Mouse (Mus musculus): ENCODE results near the gene Sidt1. TPM values are rescaled to one million over a fixed set of nuclear protein-coding genes. Genes with fewer than 3 reads are reported as not detected.

Gene Sidt1
- 3.1 and 3.5 TPM in 2 replicates for polyA plus RNA-seq (2015; fragmentation: Nextera tagmentation; extraction: Ambion mirVana)

DNA sequence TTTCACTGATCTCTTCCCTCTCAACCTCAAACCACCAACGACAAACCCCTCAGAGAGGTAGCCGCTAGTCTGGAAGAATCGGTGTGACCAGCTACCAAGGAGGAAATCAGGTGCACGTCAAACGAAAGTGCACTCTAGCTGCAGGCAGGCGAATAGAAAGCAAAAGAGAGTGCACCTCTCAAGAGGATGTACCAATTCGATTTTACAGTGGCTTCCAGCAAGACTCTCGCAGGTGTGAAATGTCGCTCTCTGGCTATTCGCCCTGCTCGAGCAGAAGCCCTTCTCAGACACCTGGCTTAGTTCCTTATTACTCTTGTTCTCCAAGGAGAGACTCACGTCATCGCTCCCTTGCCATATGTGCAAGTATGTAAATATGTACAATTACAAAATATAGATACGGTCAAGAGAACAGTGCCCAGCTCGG is at the start of gene Sidt1:
Gene Sidt1 (minus strand): TSS at position 336 of the 424 bp plus-strand sequence.
- Histone ChIP-seq H3K4me1 (peaks cover 13% of the 10 kb centered on the region), H3K9me3 (no peaks in the 10 kb centered on the region), H3K27me3 (0 out of 2 replicates have a peak, but pooled peaks cover 11% of the 10 kb centered on the region), H3K4me2 (replicated peaks) (peak within 1 kb of the TSS; percentile 99), H3K36me3 (no peaks in the 10 kb centered on the region), H3K27ac (replicated peaks) (no peak within 1 kb of the TSS), H3K9ac (replicated peaks) (peak within 1 kb of the TSS; percentile 72), H3K4me3 (peak within 1 kb of the TSS; percentile 65)
- WGBS, result 6% methylated on average over 15 of the region's 15 CpGs
- ATAC-seq (replicated peaks), result 0 out of 2 replicates have a peak, but pooled peaks have one; percentile 14

DNA sequence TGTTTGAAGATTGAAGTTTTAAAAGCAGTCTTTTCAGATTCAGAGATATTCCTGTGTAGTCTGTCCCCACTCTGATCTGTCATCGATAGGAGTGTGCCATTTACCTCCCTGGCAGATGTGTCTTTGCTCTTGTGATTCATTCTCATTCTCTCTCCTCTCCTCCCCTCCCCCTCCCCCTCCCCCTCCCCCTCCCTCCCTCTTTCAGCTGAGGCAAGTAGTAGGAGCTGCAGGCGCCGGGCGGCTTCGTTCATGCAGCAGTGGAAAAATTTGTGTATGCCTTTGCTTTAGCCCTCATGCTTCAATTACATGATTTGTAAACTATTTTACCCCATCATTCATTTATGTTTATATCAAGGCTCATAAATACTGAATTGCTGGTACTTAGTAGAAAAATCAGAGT is 48.6 kb upstream of the Sidt1 start:
- Histone ChIP-seq H3K9me3 (no peaks in the 10 kb centered on the region), H3K4me1 (peaks cover 12% of the 10 kb centered on the region), H3K9ac (replicated peaks) (no peak overlapping the region), H3K36me3 (no peaks in the 10 kb centered on the region), H3K27ac (replicated peaks) (no peak overlapping the region), H3K4me3 (no peak overlapping the region), H3K27me3 (no peaks in the 10 kb centered on the region), H3K4me2 (replicated peaks) (no peak overlapping the region)
- ATAC-seq (replicated peaks), result no peak
- 14% methylated on average over 5 of the region's 5 CpGs for WGBS

DNA sequence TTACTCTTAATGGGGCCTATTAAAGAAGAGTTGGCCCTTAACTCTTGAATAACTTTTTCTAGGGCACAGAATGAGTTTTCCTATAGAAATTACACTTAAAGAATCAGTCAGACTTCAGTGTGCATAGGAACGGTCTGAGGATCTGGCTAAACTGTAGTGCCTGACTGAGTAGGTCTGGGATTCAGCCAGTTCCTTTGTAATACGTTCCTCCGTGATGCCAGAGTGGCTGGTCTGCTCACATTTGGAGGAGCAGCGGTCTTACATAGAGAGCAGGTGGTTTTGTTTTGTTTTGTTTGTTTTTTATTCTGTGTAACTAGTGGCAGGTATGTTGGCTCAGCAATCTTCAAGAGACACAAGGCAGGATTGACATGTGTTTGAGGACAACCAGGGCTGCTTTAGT is 47.0 kb upstream of the Sidt1 start:
- no peak overlapping the region for H3K27ac ChIP-seq (replicated peaks)
- H3K27me3 ChIP-seq, result no peaks in the 10 kb centered on the region
- H3K36me3 ChIP-seq, result no peaks in the 10 kb centered on the region
- no peak for ATAC-seq (replicated peaks)
- no peak overlapping the region for H3K4me3 ChIP-seq
- 33% methylated on average over 4 of the region's 4 CpGs for WGBS
- peaks cover 12% of the 10 kb centered on the region for H3K4me1 ChIP-seq
- H3K4me2 ChIP-seq (replicated peaks), result no peak overlapping the region
- no peak overlapping the region for H3K9ac ChIP-seq (replicated peaks)
- H3K9me3 ChIP-seq, result no peaks in the 10 kb centered on the region

DNA sequence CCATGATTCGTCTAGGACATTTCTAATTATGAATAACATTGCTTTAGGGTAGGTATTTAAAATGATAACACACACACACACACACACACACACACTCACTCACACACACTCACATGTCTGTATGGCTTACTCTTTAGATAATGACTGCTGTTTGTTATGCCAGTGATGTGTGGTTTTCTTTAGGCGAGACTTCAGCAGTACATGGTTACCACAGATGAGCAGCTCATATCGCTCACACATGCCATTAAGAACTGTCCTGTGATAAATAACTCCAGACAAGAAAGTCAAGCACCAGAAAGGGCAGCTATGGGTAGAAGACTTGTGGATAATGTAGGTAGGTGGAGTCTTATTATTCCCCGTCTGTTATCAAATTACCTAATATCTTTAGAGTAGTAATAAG is 42.5 kb upstream of the Sidt1 start:
- Histone ChIP-seq H3K27ac (replicated peaks) (no peak overlapping the region), H3K9ac (replicated peaks) (no peak overlapping the region), H3K9me3 (no peaks in the 10 kb centered on the region), H3K4me1 (no peaks in the 10 kb centered on the region), H3K27me3 (no peaks in the 10 kb centered on the region), H3K4me3 (no peak overlapping the region), H3K4me2 (replicated peaks) (no peak overlapping the region), H3K36me3 (peaks cover 10% of the 10 kb centered on the region; the same call in 1 of the 2 replicates)
- ATAC-seq (replicated peaks), result no peak
- WGBS, result 95% methylated on average over 4 of the region's 4 CpGs

DNA sequence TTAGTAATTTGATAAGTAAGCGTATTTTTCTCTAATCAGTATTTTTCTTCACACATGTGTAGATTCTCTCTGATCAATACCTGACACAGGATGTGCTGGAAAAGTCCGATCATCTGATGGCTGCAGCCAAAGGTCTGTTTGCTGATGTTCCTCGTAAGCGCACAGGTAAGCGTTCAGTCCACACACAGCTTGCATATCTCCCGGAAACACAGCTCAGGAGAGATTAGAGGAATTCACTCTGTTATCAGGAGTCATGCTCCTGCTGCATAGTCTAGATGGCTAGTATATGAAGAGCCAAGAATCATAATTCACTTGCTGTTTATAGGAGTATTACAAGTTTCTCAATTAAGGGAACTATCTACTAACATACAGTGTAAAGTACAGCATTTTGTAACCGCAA is 32.5 kb upstream of the Sidt1 start:
- H3K27ac ChIP-seq (replicated peaks), result no peak overlapping the region
- 95% methylated on average over 7 of the region's 7 CpGs for WGBS
- H3K4me2 ChIP-seq (replicated peaks), result no peak overlapping the region
- H3K27me3 ChIP-seq, result no peaks in the 10 kb centered on the region
- peaks cover 7% of the 10 kb centered on the region; the same call in 1 of the 2 replicates for H3K36me3 ChIP-seq
- no peaks in the 10 kb centered on the region for H3K9me3 ChIP-seq
- no peaks in the 10 kb centered on the region for H3K4me1 ChIP-seq
- ATAC-seq (replicated peaks), result no peak
- no peak overlapping the region for H3K9ac ChIP-seq (replicated peaks)
- no peak overlapping the region for H3K4me3 ChIP-seq

DNA sequence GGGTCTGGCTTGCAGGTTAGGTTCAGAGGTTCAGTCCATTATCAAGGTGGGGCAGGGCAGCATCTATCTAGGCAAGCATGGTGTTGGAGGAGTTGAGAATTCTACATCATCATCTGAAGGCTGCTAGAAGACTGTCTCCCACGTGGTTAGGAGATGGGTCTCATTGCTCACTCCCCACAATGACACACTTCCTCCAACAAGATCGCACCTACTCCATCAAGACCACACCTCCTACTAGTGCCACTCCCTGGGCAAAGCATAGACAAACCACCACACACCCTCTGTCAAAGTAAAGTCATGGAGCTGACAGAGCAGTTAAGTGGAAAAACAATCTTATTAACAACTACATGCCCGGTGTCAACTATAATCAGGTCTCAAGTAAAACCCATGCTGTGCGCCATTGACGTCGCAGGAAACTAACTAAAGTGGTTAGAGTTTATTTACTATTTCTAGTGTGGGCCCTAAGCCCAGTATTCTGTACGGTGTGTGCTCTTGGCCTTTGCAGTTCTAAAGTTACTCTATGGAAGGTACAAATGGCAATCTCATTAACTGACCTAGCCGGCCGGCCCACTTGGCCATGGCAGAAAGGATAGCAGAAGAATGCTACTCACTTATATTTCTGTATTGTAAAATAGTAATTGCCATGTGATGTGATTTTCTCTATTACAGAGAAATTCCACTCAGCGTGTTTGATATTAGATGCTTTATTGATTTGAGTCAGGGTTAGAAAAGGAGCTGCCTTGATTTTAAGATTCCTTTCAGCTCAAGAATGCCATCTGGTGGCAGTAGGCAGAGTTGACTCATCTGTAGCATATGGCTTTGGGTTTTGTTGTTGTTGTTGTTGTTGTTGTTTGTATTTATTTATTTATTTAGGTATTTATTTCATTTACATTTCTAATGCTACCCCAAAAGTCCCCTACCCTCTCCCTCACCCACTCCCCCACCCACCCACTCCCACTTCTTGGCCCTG is 29.2 kb upstream of the Sidt1 start:
- H3K4me1 ChIP-seq, result no peaks in the 10 kb centered on the region
- no peaks in the 10 kb centered on the region for H3K27me3 ChIP-seq
- H3K4me3 ChIP-seq, result no peak overlapping the region
- no peaks in the 10 kb centered on the region for H3K36me3 ChIP-seq
- H3K4me2 ChIP-seq (replicated peaks), result no peak overlapping the region
- 87% methylated on average over 10 of the region's 10 CpGs for WGBS
- H3K9ac ChIP-seq (replicated peaks), result no peak overlapping the region
- H3K27ac ChIP-seq (replicated peaks), result no peak overlapping the region
- no peaks in the 10 kb centered on the region for H3K9me3 ChIP-seq
- peak; percentile 57 for ATAC-seq (replicated peaks)

DNA sequence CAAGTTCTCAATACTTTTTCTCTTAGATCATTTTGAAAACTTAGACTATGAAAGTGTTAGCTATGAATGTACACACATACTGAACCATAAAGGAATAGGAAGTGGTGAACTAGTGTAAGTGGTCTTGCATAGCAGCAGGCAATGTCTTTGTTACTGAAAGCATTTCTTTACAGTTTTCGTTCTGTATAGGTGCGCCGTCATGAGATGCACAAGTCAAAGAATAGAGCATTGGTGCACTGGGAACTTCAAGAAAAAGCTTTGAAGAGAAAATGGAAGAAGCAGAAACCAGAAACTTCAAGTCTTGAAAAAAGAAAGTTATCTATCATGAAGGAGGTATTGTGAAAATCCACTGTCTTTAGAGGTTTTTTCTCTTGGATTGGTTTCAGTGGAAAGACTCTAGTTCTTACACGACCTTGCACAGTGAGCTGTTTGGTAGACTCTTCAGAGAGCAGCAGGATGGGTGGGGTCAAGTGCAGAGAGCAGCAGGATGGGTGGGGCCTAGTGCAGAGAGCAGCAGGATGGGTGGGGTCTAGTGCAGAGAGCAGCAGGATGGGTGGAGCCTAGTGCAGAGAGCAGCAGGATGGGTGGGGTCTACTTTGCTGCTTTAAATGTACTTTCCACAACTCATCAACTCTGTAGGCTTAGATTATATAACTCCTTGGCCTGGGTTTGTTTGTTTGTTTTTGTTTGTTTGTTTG is 24.7 kb upstream of the Sidt1 start:
- Histone ChIP-seq H3K27ac (replicated peaks) (no peak overlapping the region), H3K4me2 (replicated peaks) (no peak overlapping the region), H3K27me3 (no peaks in the 10 kb centered on the region), H3K4me3 (no peak overlapping the region), H3K4me1 (no peaks in the 10 kb centered on the region), H3K36me3 (no peaks in the 10 kb centered on the region), H3K9ac (replicated peaks) (no peak overlapping the region), H3K9me3 (no peaks in the 10 kb centered on the region)
- ATAC-seq (replicated peaks), result no peak
- WGBS, result 76% methylated on average over 4 of the region's 4 CpGs

DNA sequence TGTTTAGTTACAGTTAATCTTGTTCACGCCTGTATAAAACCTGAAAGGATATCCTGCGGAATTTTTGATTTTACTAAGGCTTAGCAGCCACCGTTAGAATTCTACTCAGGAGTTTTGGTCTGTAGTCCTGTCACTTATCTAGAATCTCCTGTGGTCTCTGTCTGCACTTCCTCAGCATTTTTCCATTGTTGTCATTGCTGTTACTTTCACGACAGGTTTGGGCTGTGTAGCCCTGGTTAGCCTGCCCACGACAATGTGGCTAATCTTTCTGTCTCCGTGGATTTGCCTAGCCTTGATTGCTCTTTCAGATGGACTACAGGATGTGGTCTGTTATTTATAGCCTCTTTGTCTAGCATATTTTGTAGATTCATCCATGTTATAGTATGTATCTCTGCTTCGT is 23.3 kb upstream of the Sidt1 start:
- Histone ChIP-seq H3K9me3 (no peaks in the 10 kb centered on the region), H3K27ac (replicated peaks) (no peak overlapping the region), H3K4me3 (no peak overlapping the region), H3K4me1 (no peaks in the 10 kb centered on the region), H3K36me3 (no peaks in the 10 kb centered on the region), H3K27me3 (no peaks in the 10 kb centered on the region), H3K4me2 (replicated peaks) (no peak overlapping the region), H3K9ac (replicated peaks) (no peak overlapping the region)
- WGBS, result 88% methylated on average over 7 of the region's 7 CpGs
- ATAC-seq (replicated peaks), result no peak

DNA sequence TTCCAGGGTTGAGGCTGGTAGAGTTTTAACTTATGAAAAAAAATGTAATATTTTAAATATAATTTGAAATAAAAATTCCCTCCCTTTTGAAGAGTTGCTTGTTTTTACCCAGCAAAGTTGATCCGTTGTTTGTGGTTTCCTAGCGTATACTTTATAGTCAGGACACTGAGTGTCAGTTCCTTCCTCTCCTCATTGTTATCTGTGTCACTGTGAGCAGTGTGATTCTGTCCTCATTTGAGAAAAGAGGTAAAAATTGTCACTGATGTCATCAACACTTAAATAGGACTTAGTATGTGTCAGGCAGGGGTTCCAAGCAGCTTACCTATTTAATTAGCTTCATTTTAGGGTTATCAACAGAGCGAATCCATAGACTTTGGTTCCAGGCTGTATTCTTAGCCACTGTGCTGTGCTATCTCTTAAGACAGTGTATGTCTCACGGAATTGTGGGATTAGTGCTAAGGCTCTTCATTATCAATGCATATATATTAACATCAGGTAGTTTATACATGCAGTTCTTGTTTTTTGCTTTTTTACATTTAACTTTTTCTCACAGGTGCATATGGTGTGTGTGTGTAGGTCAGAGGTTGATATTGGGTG is 16.9 kb upstream of the Sidt1 start:
- ATAC-seq (replicated peaks), result no peak
- 94% methylated on average over 4 of the region's 4 CpGs for WGBS
- Histone ChIP-seq H3K9me3 (no peaks in the 10 kb centered on the region), H3K4me1 (peaks cover 11% of the 10 kb centered on the region), H3K4me3 (no peak overlapping the region), H3K36me3 (no peaks in the 10 kb centered on the region), H3K27ac (replicated peaks) (no peak overlapping the region), H3K4me2 (replicated peaks) (no peak overlapping the region), H3K9ac (replicated peaks) (no peak overlapping the region), H3K27me3 (no peaks in the 10 kb centered on the region)

DNA sequence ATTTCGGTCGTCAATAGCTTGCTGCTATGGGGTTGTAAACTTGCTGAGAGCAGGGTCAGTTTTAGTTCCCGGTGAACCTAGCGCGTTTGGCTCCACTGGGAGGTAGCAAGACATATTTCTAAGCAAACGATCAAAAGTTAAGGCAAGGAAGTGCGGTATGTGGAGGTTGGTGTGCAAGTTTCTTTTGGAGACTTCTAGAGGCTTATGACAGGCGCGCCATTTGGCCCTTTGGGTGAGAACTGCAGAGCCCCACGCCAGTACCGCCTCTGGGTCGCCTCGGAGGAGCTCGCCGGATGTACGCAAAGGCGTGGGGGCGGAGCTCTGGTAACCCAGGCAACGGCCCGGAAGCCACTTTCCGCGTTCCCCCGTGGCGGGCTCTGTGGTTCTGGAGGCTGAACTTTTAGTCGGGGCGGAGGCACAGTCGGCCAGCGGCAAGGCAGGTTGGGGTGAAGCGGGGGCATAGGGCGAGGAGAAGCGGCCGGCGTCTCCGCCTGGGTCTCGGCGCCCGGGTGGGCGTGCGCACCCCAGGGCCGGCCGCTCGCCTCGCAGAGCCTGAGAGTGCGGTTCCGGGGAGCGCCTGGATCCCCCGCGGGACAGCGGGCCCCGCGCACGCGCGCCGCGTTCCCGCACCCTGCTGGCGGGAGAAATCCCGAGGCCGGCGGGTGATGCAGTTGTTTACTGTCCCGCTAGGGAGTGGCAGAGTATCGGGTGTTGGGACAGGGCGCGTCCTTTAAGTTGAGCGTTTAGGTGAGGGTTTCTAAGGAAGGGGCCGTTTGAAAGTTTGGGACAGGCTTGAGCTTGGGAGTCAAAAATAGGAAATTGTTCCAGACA is 14.3 kb upstream of the Sidt1 start, which contains the start of gene Spice1:
Gene Spice1 (plus strand): TSS at position 51 of the 831 bp plus-strand sequence.
- Histone ChIP-seq H3K4me1 (peaks cover 11% of the 10 kb centered on the region), H3K27ac (replicated peaks) (peak within 1 kb of the TSS; percentile 86), H3K9me3 (no peaks in the 10 kb centered on the region), H3K4me2 (replicated peaks) (peak within 1 kb of the TSS; percentile 79), H3K36me3 (no peaks in the 10 kb centered on the region), H3K27me3 (no peaks in the 10 kb centered on the region), H3K9ac (replicated peaks) (peak within 1 kb of the TSS; percentile 58), H3K4me3 (peak within 1 kb of the TSS; percentile 90)
- under 1% methylated on average over 67 of the region's 67 CpGs for WGBS
- peak; percentile 100 for ATAC-seq (replicated peaks)

DNA sequence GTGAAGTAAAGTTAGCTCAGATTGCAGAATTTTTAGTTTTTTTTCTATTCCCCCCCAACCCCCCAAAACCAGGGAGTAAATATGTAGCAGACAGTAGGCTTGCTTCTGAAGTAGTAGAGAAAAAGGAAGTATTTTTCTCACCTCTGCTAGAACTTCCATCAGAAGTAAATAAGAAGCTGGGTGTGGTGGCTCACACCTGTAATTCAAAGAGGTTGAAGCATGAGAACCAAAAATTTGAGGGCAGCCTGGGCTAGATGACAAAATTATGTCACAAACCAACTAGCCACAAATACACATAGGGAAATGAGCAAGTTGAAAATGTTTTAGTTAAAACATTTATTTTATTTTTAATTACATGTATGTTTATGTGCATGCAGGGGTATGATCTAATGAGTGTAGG is 4.5 kb upstream of the Sidt1 start:
- Histone ChIP-seq H3K4me2 (replicated peaks) (no peak overlapping the region), H3K9ac (replicated peaks) (no peak overlapping the region), H3K9me3 (no peaks in the 10 kb centered on the region), H3K36me3 (no peaks in the 10 kb centered on the region), H3K4me3 (no peak overlapping the region), H3K27ac (replicated peaks) (no peak overlapping the region), H3K4me1 (peaks cover 7% of the 10 kb centered on the region), H3K27me3 (0 out of 2 replicates have a peak, but pooled peaks cover 9% of the 10 kb centered on the region)
- no peak for ATAC-seq (replicated peaks)
